Mouse (Mus musculus): ENCODE measurements around the gene Pigq.

GRCm38 (mm10) chr17:25958771-25959494 lies 14.2 kb upstream of the Pigq start:
- TF ChIP-seq POLR2A (IDR thresholded peaks at IDR 0.05; ENCODE audit: borderline replicate concordance, control insufficient read depth, low read depth, low read length) (no peak), CTCF (IDR thresholded peaks at IDR 0.05; ENCODE audit: control insufficient read depth, insufficient read depth, low read length) (no peak)
